Mouse (Mus musculus) liver, adult (tissue): ENCODE measurements around the gene Tspan32.

Experiments used
- GATA4 ChIP-seq: IDR thresholded peaks from 2 replicates; pipeline ENCODE4 v1.6.1; 2014; ENCODE audit warnings: mild to moderate bottlenecking, low read length; ENCODE audit not compliant: insufficient replicate concordance

Gene Tspan32

GRCm38 (mm10) chr7:143037306-143037705 lies 32.5 kb downstream of the Tspan32 start:
- no peak for TF ChIP-seq GATA4

- no peak for TF ChIP-seq GATA4
Observed at GRCm38 (mm10) chr7:143038174-143038931, 33.5 kb downstream of the Tspan32 start.

DNA sequence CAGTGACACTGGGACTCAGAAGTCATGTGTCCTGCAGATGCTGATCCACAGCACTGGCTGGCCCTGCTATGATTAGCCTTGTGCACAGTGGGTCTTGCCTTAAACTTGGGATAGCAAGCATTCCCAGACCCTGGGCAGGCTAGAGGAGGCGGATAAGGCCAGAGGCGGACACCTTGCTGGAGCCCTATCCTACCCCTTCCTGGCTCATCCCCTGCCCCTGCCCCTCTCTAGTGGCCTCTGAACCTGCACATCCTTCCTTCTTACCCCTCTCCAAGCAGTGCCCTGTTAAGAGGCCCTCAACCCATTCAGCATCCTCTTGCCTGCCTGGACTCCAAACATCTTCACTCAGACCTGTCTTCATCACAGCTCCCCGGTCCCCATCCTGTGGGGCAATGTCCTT lies 35.7 kb downstream of the Tspan32 start:
- no peak for TF ChIP-seq GATA4

DNA sequence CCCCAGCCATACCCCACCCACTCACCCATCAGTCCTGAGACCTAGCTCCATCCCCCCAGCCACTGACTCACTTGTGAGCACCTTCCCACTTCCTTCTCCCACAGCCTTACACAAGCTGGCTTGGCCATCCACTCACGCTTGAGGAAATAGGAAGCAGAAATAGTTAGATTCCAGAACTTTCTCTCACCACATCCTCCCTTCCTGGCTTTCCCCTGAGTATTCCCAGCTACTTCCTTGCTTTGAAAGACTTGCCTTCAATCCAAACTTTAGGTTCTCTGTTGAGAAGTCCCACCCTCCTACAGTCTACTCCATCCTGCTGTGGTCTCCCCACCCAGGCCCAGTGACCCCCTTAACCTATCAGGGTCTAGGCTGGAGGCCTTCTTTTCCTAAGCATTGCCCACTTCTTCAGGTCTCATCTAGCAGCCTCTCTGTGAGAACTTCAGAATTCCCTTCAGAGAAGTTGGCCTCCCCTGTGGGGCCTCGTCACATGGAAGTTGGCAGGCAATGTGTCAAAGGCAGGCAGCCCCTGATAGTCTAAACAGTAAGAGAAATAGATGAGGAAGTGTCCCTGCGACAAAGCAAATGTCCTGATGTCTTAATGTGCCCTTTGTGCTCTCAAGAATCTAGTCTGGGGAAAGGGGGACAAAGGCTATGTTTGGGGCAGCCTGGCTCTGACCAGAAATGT lies 36.4 kb downstream of the Tspan32 start:
- TF ChIP-seq GATA4 = no peak

GRCm38 (mm10) chr7:143042089-143042488 lies 37.2 kb downstream of the Tspan32 start:
- peak; percentile 51; the same call in 1 of the 2 replicates for TF ChIP-seq GATA4

DNA sequence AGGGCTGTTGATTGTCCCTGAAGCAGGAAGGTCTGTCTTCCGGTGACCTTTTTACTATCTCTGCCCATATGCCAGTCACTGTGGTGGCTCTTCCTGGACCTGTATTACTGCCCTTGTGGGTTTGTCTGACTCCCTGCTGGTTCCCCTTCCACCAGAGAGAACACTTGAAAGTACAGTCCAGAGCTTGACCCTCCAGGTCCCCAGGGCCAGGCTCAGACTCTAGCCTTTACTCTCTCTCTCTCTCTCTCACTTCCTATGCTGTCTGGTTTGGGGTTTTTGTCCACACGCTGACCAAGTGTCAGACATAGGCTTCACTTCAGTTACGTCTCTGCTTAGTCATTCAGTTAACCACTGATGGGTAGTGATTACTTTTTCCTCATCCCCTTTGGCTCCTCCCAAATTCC lies 38.1 kb downstream of the Tspan32 start:
- TF ChIP-seq GATA4 = no peak

DNA sequence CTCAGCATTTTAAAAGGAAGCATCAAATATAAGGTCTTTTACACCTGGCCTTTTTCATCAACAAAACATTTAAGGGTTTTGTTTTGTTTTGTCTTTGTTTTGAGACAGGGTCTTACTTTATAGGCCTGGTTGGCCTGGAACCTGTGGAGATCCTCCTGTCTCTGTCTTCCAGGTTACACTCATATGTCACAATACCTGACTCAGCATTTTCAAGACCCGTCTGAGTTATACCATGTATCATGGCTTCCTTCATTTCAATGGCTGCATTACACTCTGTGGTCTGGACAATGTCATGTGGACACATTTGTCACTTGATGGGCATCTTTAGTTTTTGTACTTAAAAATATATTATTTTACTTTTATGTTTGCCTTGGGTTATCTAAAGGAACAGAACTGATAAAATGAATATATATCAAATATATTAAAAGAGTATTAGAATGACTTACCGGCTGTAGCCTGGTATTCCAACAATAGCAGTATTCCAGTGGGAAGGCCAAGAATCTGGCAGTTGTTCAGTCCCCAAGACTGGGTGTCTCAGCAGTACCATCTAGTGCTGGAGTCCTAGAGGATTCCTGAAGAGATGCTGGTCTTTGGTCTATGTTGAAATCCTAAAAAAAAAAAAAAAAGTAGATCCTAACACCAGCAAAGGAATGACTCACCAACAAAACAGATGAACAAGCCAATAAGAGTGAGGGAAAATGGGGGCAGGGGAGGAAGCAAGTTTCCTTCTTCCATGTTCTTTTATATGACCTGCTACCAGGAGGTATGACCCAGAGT lies 39.4 kb downstream of the Tspan32 start:
- TF ChIP-seq GATA4 = no peak

GRCm38 (mm10) chr7:143044826-143045206 lies 40.0 kb downstream of the Tspan32 start:
- TF ChIP-seq GATA4 = no peak

DNA sequence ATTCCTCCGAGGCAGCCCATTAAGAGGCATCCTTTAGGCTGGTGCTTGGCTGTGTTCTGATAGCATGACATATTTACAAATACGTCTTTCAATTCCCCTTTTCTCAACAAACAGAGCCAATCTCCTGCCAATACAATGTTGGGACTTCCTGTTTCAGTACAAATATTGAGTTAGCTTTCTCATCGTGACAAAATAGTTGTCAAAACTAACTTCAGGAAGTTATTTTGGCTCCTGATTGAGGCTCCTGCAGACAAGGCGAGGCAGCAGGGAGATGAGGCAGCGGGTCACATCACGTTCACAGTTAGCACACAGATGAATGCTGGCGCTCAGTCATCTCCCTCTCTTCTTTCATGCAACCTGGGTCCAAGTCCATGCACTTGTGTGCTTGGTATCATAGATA lies 41.5 kb downstream of the Tspan32 start:
- no peak for TF ChIP-seq GATA4

GRCm38 (mm10) chr7:143049331-143049730 lies 44.5 kb downstream of the Tspan32 start:
- TF ChIP-seq GATA4 = no peak

GRCm38 (mm10) chr7:143049841-143050816 lies 45.3 kb downstream of the Tspan32 start:
- TF ChIP-seq GATA4 = no peak

DNA sequence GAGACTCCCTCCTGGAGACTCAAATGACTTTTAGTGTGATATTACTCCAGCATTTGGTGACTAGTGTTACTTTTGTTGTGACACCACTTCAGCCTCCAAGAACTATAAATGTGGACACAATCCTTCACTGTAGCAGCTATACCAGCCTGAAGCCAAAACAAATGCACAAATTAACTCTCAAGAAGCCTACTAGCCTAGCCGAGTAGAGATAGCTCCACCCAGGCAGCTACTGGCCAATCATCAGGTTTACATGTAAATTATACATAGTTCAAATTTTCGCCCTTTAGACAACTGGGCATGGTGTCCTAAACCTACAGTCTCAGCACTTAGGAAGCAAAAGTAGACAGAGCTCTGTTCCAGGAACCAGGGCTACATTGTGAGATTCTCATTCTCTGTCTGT lies 46.5 kb downstream of the Tspan32 start:
- TF ChIP-seq GATA4 = no peak

GRCm38 (mm10) chr7:143052626-143053007 lies 47.8 kb downstream of the Tspan32 start, which contains the start of gene Cd81:
Cd81 (plus strand) TSS chr7:143052739.
- peak; percentile 38; the same call in 1 of the 2 replicates for TF ChIP-seq GATA4
